Mouse (Mus musculus) spleen, adult 12 weeks (tissue): ENCODE data around the gene Ush1c.
"Not testable (repeated sequence)": the region's sequence is repeated elsewhere in the genome, so short reads cannot be mapped to it uniquely, and the experiment has no call there.

Experiments used
- DNase-seq: peaks from one replicate; pipeline ENCODE4 v3.0.0; 2022; ENCODE audit warnings: low spot score

Gene Ush1c

DNA sequence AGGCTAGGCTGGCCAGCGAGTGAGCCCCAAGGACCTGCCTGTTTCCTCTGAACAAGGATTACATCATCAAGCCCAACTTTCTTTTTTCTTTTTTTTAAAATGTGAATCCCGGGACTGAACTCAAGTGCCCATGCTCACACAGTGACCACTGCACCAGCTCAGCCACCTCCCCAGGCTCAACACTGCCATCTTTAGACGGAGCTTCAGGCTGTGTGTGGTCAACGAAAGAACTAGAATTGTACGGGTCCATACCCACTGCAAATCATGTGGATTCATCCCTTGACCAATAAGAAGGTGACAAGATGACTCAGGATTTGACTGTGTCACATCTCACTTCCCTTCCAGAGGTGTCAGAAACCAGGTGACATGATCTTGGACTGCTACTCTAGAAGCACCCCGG lies 33.5 kb downstream of the Ush1c start:
- no peak for DNase-seq

DNA sequence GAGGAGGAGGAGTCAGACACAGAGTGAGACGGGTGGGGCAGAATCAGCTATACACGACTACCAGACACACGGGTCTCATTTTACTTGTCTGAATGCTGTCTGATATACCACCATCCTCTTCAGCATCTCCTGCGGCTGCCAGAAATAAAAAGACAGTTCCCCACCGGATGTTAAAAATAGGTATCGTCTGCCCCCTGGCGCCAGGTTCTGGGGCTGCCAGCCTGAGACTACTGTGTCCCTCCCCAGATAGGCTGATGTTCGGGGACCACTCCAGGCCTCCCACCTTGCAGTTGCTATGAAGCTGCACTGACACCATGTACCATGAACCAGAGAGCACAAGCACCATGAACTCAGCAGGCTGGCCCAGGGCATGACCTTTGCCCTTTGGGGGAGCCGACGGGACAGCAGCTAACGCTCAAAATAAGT lies 34.2 kb downstream of the Ush1c start:
- no peak for DNase-seq

GRCm38 (mm10) chr7:46201649-46202048 lies 36.7 kb downstream of the Ush1c start:
- no peak for DNase-seq

DNA sequence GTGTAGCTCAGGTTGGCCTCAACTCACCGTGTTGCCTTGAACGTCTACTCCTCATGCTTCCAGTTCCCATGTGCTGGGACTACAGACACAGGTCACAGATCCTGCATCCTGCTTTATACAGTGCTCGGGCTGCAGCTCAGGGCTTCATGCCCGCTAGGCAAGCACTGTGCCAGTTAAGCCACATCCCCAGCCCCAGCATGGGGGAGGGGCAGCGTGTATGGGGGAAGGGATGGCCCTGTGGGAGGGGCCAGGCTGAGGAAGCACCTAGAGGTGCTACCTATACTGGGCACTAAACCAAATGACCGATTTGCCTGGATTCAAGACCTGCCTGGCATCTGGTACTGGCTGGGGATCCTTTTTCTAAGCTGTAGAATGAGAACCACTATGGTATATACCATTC lies 38.3 kb downstream of the Ush1c start:
- DNase-seq, result no peak

DNA sequence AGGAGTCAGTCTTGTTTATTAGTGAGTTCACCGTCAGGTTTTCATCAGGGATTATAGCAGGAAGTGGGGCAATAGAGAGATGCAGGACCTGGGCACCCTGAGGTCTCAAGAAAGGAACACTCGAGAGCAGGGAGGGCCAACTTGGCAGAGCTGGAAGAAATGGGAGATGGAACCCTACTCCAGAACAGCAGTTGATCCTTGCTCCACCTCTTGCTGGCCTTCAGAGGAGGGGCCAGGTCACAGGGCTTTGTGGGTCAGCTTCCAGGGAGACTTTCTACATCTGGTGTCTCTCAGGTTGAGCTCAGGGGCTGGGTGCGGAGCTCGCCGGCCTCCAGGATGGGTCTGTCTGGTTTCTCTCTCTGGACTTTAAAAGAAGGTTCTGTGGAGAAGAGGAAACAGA lies 42.9 kb downstream of the Ush1c start:
- no peak for DNase-seq

GRCm38 (mm10) chr7:46184232-46184631 lies 54.1 kb downstream of the Ush1c start:
- DNase-seq, result no peak

- DNase-seq, result no peak
These were observed 56.7 kb downstream of the Ush1c start for GRCm38 (mm10) chr7:46181590-46181989.

- DNase-seq, result no peak
These were observed 58.6 kb downstream of the Ush1c start, which contains the start of gene Abcc8 for GRCm38 (mm10) chr7:46179431-46180275. Abcc8 (minus strand) TSS chr7:46180033.

- not testable (repeated sequence) for DNase-seq
These were observed 69.3 kb downstream of the Ush1c start for GRCm38 (mm10) chr7:46168980-46169379.

GRCm38 (mm10) chr7:46168402-46168801 lies 69.9 kb downstream of the Ush1c start:
- DNase-seq, result no peak

DNA sequence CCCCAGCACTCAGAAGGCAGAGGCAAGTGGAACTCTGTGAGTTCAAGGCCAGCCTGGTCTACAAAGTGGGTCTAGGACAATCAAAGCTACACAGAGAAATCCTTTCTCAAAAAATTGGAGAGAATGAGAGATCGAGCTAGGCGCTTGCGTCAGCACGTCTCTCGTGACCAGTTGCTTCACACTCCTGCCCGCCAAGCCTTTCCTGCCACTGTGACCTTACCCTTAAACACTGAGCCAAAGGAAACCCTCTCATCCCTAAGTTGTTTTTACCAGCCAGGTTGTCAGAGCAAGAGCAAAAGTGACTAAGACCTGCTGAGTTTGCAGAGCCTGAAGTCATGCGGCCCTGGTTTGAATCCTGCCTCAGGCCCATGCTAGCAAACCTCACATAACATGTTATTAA lies 70.4 kb downstream of the Ush1c start:
- DNase-seq, result no peak

DNA sequence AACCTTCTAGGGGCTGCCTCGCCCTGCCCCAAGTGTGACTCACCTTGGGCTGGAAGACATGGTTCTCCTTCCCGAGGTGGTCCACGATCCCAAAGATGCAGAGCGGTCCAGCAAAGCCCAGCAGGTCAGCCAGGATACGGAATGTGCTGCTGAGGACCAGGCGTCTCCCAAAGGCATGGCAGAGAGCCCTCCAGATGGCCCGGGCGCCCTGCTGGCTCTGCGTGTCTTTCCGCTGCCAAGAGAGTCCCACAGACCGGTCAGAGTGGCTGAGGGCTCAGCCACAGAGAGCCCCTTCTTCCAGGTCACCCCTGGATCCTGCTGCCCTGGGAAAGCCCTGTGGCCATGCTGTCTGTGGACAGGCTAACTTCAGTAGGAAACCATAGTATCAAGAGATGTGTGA lies 72.4 kb downstream of the Ush1c start:
- no peak for DNase-seq

- no peak for DNase-seq
These were observed 75.6 kb downstream of the Ush1c start for GRCm38 (mm10) chr7:46162731-46163130.

DNA sequence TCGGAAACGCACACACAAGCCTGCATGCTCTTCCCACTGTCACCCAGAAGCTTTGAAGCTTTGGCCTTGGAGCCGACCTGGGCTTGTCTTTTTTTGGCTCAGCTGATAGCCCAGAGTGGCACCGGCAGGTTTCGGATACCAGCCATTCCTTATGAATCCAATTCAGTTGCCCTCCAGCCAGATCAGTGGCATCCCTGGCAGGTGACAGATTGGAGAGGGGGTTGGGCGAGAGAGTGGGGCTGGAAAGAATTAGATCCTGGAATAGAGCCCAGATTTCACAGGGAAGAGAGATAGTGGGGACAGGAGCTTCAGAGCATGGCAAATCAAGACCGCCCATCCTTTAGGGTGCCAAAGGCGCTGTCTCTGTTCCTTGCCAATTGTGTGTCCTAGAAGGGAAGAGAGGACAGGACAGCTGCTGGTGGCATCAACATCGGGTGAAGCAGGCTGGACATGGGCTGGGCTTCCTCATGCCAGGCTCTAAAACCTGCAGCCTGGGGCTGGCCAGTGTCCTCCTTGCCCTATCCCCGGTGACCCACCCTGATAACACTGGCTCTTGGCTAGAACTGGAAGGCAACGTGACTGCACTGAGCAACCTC lies 76.1 kb downstream of the Ush1c start:
- no peak for DNase-seq

- no peak for DNase-seq
These were observed 76.7 kb downstream of the Ush1c start for GRCm38 (mm10) chr7:46161615-46162014.

DNA sequence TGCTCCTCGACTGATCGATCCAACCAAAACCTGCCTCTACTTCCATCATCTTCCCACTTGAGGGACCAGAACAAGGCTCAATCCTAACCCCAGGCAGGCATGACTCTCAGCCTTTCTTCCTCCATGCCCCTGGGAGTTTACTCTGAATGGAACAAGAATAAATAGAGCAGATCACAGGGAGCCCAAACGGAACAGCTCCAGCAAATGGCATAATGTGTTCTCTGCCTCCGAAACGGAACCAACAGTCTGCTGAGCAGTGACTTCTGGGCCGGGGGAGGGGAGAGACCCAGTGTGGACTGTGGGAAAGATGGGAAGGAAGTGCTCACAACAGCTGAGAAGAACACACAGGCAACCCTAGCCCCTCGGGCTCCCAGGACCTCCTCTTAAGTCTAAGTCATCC lies 80.6 kb downstream of the Ush1c start:
- DNase-seq, result no peak

DNA sequence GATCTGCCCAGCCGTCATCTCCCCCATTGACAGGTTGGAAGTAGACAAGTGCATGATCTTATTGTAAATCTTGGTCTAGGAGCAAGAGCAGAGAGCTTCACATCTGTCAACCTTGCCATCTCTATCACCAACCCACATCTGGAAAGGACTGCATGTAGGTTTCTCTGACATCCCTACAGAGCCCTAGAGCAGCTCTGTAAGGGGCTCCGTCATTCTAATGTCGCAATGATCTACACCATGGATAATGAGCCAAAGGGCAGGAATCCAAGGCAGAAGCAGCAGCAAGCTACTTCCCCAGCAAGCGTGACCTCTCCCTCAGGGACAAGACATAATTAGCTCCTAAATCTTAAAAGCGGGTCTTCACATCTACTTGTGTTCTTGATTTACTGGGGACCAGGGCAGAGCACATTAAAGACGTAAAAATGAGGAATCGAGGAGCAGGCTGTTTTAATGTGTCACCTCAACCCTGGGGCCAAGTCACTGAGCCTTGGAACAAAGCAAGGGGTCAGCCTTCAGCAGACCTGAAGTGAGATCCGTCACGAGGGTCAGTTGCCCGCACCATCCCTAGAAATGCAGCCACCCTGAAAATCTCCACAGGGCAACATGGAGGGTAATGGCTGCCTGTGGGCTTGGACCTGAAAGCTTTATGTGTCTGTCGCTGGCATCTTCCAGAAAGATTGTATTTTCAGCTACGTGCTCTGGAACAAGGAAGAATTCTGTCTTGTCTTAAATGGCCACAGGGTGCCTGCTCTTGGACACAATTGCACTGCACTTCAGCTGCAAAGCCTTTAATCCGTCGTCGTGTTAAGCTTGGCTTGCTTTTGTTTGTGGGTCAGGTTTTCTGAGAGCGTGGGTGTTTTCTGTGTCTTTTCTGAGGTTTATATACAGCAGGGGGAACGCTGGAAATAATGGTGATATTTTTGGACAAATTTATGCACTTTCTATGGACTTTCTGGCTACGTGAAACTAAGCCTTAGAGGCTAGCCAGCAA lies 83.5 kb downstream of the Ush1c start:
- DNase-seq, result no peak

DNA sequence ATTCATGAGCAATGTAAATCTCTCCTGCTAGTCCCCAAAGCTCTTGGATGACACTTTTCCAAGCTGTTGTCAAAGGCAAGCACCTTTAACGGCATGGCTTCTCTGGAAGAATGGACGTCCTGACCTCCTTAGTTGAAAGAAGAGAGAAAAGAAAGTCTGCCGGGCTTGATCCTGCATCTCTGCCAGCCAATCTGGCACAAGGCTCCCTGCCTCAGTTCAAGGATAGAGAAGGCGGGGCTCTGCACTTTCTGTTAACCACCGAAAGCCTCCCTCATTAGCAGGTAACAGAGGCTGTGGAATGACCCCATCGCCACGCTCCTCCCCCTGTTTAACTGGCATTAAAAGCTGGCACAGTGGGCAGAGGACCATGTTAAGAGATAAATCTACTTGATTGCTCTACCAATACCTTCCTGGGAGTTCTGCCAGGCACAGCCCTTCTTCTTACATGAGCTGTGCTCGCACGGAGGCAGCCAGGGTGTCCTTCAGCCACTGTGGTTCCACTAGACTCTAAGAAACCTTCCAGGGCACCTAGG lies 85.4 kb downstream of the Ush1c start:
- no peak for DNase-seq

- no peak for DNase-seq
These were observed 90.9 kb downstream of the Ush1c start for GRCm38 (mm10) chr7:46147417-46147816.

DNA sequence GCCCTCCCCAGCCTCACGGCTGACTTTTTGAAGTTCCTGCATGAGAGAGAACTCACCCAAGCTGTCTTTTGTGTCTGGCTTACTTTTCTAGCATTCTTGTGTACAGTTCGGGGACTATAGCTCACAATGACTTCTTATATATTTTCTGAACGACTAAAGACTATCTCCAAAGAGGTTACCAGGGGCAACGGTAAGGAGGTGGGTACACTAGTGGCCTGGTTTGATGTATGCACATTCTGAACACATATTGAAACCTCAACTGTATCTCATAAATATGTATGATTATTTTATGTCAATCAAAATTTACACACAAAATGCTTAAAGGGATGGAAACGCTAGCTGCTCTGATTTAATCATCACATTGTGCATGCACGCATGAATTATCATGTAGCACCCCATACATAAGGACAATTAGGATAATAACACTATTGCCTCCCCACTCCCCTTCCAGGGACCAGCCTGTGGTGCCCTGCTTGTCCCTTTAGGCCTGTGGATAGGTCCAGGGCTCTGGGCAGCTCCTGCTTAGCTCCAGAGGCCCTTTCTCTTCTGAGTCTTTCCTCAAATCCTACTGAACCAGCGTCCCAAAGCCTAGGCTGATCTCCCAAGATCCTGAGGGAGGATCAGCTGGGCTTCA lies 91.5 kb downstream of the Ush1c start:
- DNase-seq, result no peak
